Mouse (Mus musculus): ENCODE data around the gene Rps15.

- no peak for TF ChIP-seq ZC3H11A (IDR thresholded peaks at IDR 0.05; ENCODE audit: borderline replicate concordance, low read depth, low read length)
- no peak for TF ChIP-seq MAFK (IDR thresholded peaks at IDR 0.05; ENCODE audit: insufficient read depth, low read depth, low read length)
These were observed 20.6 kb downstream of the Rps15 start for GRCm38 (mm10) chr10:80312586-80313504.
